Mouse (Mus musculus) kidney, adult 11 months (tissue): ENCODE measurements at regions not wholly inside any gene's neighbourhood (a gene's known extent, or its start where the extent isn't known, plus 50 kb on each side); places are given as distances from the start of the nearest gene placed in this dataset.

Experiments used
- DNase-seq: peaks from one replicate; pipeline ENCODE4 v3.0.0; 2022

- peak; percentile 14 for DNase-seq
Observed at GRCm38 (mm10) chr1:73299978-73300688, 284.4 kb upstream of the Tnp1 start.

GRCm38 (mm10) chr1:73285342-73285741 lies 269.6 kb upstream of the Tnp1 start:
- no peak for DNase-seq

- DNase-seq: peak; percentile 27
Observed at GRCm38 (mm10) chr1:73274480-73274879, 258.8 kb upstream of the Tnp1 start.

GRCm38 (mm10) chr1:73270787-73271391 lies 255.2 kb upstream of the Tnp1 start:
- DNase-seq: no peak

GRCm38 (mm10) chr1:73269051-73269755 lies 253.5 kb upstream of the Tnp1 start:
- no peak for DNase-seq

GRCm38 (mm10) chr1:73265009-73265408 lies 249.3 kb upstream of the Tnp1 start:
- no peak for DNase-seq

- DNase-seq: no peak
Observed at GRCm38 (mm10) chr1:73264245-73264644, 248.5 kb upstream of the Tnp1 start.

- no peak for DNase-seq
Observed at GRCm38 (mm10) chr1:73259525-73260098, 243.9 kb upstream of the Tnp1 start.

GRCm38 (mm10) chr1:73257263-73257662 lies 241.6 kb upstream of the Tnp1 start:
- no peak for DNase-seq

- DNase-seq: no peak
Observed at GRCm38 (mm10) chr1:73251911-73252356, 236.2 kb upstream of the Tnp1 start.

- no peak for DNase-seq
Observed at GRCm38 (mm10) chr1:73244016-73244415, 228.3 kb upstream of the Tnp1 start.

- no peak for DNase-seq
Observed at GRCm38 (mm10) chr1:73242290-73242689, 226.6 kb upstream of the Tnp1 start.

- no peak for DNase-seq
Observed at GRCm38 (mm10) chr1:73236867-73237266, 221.2 kb upstream of the Tnp1 start.

- no peak for DNase-seq
Observed at GRCm38 (mm10) chr1:73233636-73234035, 217.9 kb upstream of the Tnp1 start.

- DNase-seq: peak; percentile 63
Observed at GRCm38 (mm10) chr1:73233041-73233440, 217.3 kb upstream of the Tnp1 start.

- no peak for DNase-seq
Observed at GRCm38 (mm10) chr1:73230611-73231010, 214.9 kb upstream of the Tnp1 start.

GRCm38 (mm10) chr1:73227246-73227645 lies 211.5 kb upstream of the Tnp1 start:
- no peak for DNase-seq

GRCm38 (mm10) chr1:73221863-73222262 lies 206.2 kb upstream of the Tnp1 start:
- peak; percentile 71 for DNase-seq

- DNase-seq: peak; percentile 19
Observed at GRCm38 (mm10) chr1:73214305-73214946, 198.7 kb upstream of the Tnp1 start.

GRCm38 (mm10) chr1:73207421-73207820 lies 191.7 kb upstream of the Tnp1 start:
- no peak for DNase-seq

GRCm38 (mm10) chr1:73205788-73206187 lies 190.1 kb upstream of the Tnp1 start:
- DNase-seq: no peak

GRCm38 (mm10) chr1:73200112-73200511 lies 184.4 kb upstream of the Tnp1 start:
- peak; percentile 58 for DNase-seq

GRCm38 (mm10) chr1:73190832-73191231 lies 175.1 kb upstream of the Tnp1 start:
- no peak for DNase-seq
